Mouse (Mus musculus) MEL (cell line): ENCODE measurements around the gene Tmem144. TPM values are rescaled to one million over a fixed set of nuclear protein-coding genes. Genes with fewer than 3 reads are reported as not detected.
A peak's percentile ranks its signal among the peaks of the same experiment; 100 is the strongest.

ENCODE experiments used
- DNase-seq: peaks from one replicate; pipeline ENCODE4 v3.0.0; 2011; ENCODE audit warnings: low read depth, low spot score
- H3K27ac ChIP-seq: 2 replicates; pipeline ENCODE4 v1.5.1; 2012; ENCODE audit warnings: low read depth, mild to moderate bottlenecking, control low read depth, low read length, moderate library complexity; ENCODE audit not compliant: control insufficient read depth
- H3K27me3 ChIP-seq, 2 experiments: fragments of 150-350 bp in 1 of 2; sonication (generic) in 1 of 2; 2 replicates each; pipeline ENCODE4 v1.6.1; 2012; ENCODE audit warnings: low read length in 2 of 2, mild to moderate bottlenecking in 2 of 2, improper control_type of control experiment in 1 of 2, moderate library complexity in 1 of 2; ENCODE audit not compliant: insufficient read depth in 2 of 2, control insufficient read depth in 1 of 2
- H3K36me3 ChIP-seq, 2 experiments: 2 replicates each; pipeline ENCODE4 v1.6.1; 2012 to 2014; ENCODE audit warnings: low read length in 2 of 2, improper control_type of control experiment in 1 of 2, inconsistent platforms in 1 of 2, mild to moderate bottlenecking in 1 of 2; ENCODE audit not compliant: insufficient read depth in 2 of 2, control insufficient read depth in 1 of 2
- H3K4me1 ChIP-seq, 2 experiments: fragments of 150-350 bp in 1 of 2; sonication (generic) in 1 of 2; 2 replicates each; pipeline ENCODE4 v1.6.1; 2012; ENCODE audit warnings: low read length in 2 of 2, improper control_type of control experiment in 1 of 2, mild to moderate bottlenecking in 1 of 2; ENCODE audit not compliant: insufficient read depth in 2 of 2, control insufficient read depth in 1 of 2
- H3K4me3 ChIP-seq, 2 experiments: fragments of 150-350 bp in 1 of 2; sonication (generic) in 1 of 2; 2 replicates each; pipeline ENCODE4 v1.5.1; 2012; ENCODE audit warnings: low read depth in 2 of 2, low read length in 2 of 2, mild to moderate bottlenecking in 2 of 2, moderate library complexity in 2 of 2, control low read depth in 1 of 2, improper control_type of control experiment in 1 of 2; ENCODE audit not compliant: control insufficient read depth in 1 of 2, insufficient read depth in 1 of 2
- H3K79me2 ChIP-seq: 2 replicates; pipeline ENCODE4 v1.6.1; 2012; ENCODE audit warnings: mild to moderate bottlenecking, low read length, moderate library complexity; ENCODE audit not compliant: control insufficient read depth, poor library complexity, insufficient read depth
- H3K9ac ChIP-seq: 2 replicates; pipeline ENCODE4 v1.6.1; 2012; ENCODE audit warnings: low read depth, mild to moderate bottlenecking, control low read depth, low read length, moderate library complexity; ENCODE audit not compliant: control insufficient read depth, poor library complexity, severe bottlenecking
- H3K9me3 ChIP-seq: fragments of 150-350 bp; sonication (generic); replicated peaks from 2 replicates; pipeline ENCODE4 v1.6.1; 2012; ENCODE audit warnings: mild to moderate bottlenecking, low read length, improper control_type of control experiment, moderate library complexity; ENCODE audit not compliant: insufficient read depth
- BHLHE40 ChIP-seq: IDR thresholded peaks from 2 replicates; pipeline ENCODE4 v1.6.1; 2012; ENCODE audit warnings: low read depth, mild to moderate bottlenecking, inconsistent platforms, low read length, improper control_type of control experiment, borderline replicate concordance
- CHD1 ChIP-seq: IDR thresholded peaks from 2 replicates; pipeline ENCODE4 v1.6.1; 2012; ENCODE audit warnings: low read depth, mild to moderate bottlenecking, inconsistent platforms, low read length, improper control_type of control experiment
- E2F4 ChIP-seq: IDR thresholded peaks from 2 replicates; pipeline ENCODE4 v1.6.1; 2011; ENCODE audit warnings: low read depth, low read length, improper control_type of control experiment, borderline replicate concordance
- EP300 ChIP-seq, 2 experiments: IDR thresholded peaks; 2 replicates each; pipeline ENCODE4 v1.6.1; 2011; ENCODE audit warnings: improper control_type of control experiment in 2 of 2, low read length in 2 of 2, low read depth in 1 of 2, mild to moderate bottlenecking in 1 of 2
- ETS1 ChIP-seq: IDR thresholded peaks from 2 replicates; pipeline ENCODE4 v1.6.1; 2012; ENCODE audit warnings: low read depth, mild to moderate bottlenecking, inconsistent platforms, low read length, improper control_type of control experiment, moderate library complexity
- GABPA ChIP-seq: IDR thresholded peaks from 2 replicates; pipeline ENCODE4 v1.6.1; 2012; ENCODE audit warnings: low read depth, mild to moderate bottlenecking, inconsistent platforms, low read length, improper control_type of control experiment, moderate library complexity
- GATA1 ChIP-seq: IDR thresholded peaks from 2 replicates; pipeline ENCODE4 v1.6.1; 2011; ENCODE audit warnings: low read depth, low read length, improper control_type of control experiment
- HCFC1 ChIP-seq: IDR thresholded peaks from 2 replicates; pipeline ENCODE4 v1.6.1; 2012; ENCODE audit warnings: low read depth, mild to moderate bottlenecking, inconsistent platforms, low read length, improper control_type of control experiment, moderate library complexity
- JUND ChIP-seq: IDR thresholded peaks from 2 replicates; pipeline ENCODE4 v1.6.1; 2011; ENCODE audit warnings: low read depth, mild to moderate bottlenecking, improper control_type of control experiment, low read length
- MAX ChIP-seq: IDR thresholded peaks from 2 replicates; pipeline ENCODE4 v1.6.1; 2011; ENCODE audit warnings: low read length, improper control_type of control experiment
- MAZ ChIP-seq: IDR thresholded peaks from 2 replicates; pipeline ENCODE4 v1.6.1; 2012; ENCODE audit warnings: low read depth, mild to moderate bottlenecking, inconsistent platforms, low read length, improper control_type of control experiment
- MEF2A ChIP-seq: IDR thresholded peaks from 2 replicates; pipeline ENCODE4 v1.6.1; 2014; ENCODE audit warnings: low read depth, mild to moderate bottlenecking, inconsistent platforms, low read length, improper control_type of control experiment; ENCODE audit not compliant: poor library complexity, insufficient replicate concordance, severe bottlenecking; ENCODE audit errors: extremely low read depth
- MYB ChIP-seq: IDR thresholded peaks from 2 replicates; pipeline ENCODE4 v1.6.1; 2011; ENCODE audit warnings: mild to moderate bottlenecking, low read depth, low read length, improper control_type of control experiment
- MYC ChIP-seq: IDR thresholded peaks from 2 replicates; pipeline ENCODE4 v1.6.1; 2011; ENCODE audit warnings: low read depth, mild to moderate bottlenecking, low read length, improper control_type of control experiment, moderate library complexity
- NRF1 ChIP-seq: IDR thresholded peaks from 2 replicates; pipeline ENCODE4 v1.6.1; 2014; ENCODE audit warnings: low read depth, mild to moderate bottlenecking, inconsistent platforms, low read length, improper control_type of control experiment, moderate library complexity; ENCODE audit not compliant: poor library complexity, insufficient read depth, severe bottlenecking
- POLR2A ChIP-seq, 2 experiments: IDR thresholded peaks; 2 replicates each; pipeline ENCODE4 v1.6.1; 2011 to 2012; ENCODE audit warnings: low read length in 2 of 2, mild to moderate bottlenecking in 2 of 2, control low read depth in 1 of 2, improper control_type of control experiment in 1 of 2, low read depth in 1 of 2, moderate library complexity in 1 of 2; ENCODE audit not compliant: control insufficient read depth in 1 of 2, insufficient read depth in 1 of 2, poor library complexity in 1 of 2
- POLR2AphosphoS2 ChIP-seq: IDR thresholded peaks from 2 replicates; pipeline ENCODE4 v1.6.1; 2011; ENCODE audit warnings: low read length, improper control_type of control experiment
- RAD21 ChIP-seq: IDR thresholded peaks from 2 replicates; pipeline ENCODE4 v1.6.1; 2011; ENCODE audit warnings: mild to moderate bottlenecking, low read depth, low read length, improper control_type of control experiment
- RCOR1 ChIP-seq: IDR thresholded peaks from 2 replicates; pipeline ENCODE4 v1.6.1; 2012; ENCODE audit warnings: low read depth, mild to moderate bottlenecking, inconsistent platforms, low read length, improper control_type of control experiment
- TBP ChIP-seq: IDR thresholded peaks from 2 replicates; pipeline ENCODE4 v1.8.0; 2011; ENCODE audit warnings: low read depth, low read length, improper control_type of control experiment
- TCF12 ChIP-seq: IDR thresholded peaks from 2 replicates; pipeline ENCODE4 v1.6.1; 2014; ENCODE audit warnings: low read depth, mild to moderate bottlenecking, inconsistent platforms, low read length, improper control_type of control experiment, moderate library complexity
- USF1 ChIP-seq: IDR thresholded peaks from 2 replicates; pipeline ENCODE4 v1.6.1; 2014; ENCODE audit warnings: low read depth, mild to moderate bottlenecking, inconsistent platforms, low read length, improper control_type of control experiment, moderate library complexity
- ZKSCAN1 ChIP-seq: IDR thresholded peaks from 2 replicates; pipeline ENCODE4 v1.6.1; 2012; ENCODE audit warnings: low read depth, mild to moderate bottlenecking, inconsistent platforms, low read length, improper control_type of control experiment, moderate library complexity
- ZMIZ1 ChIP-seq: IDR thresholded peaks from 2 replicates; pipeline ENCODE4 v1.6.1; 2012; ENCODE audit warnings: low read depth, mild to moderate bottlenecking, inconsistent platforms, low read length, improper control_type of control experiment, moderate library complexity
- polyA plus RNA-seq, 2 experiments: library from polyadenylated mRNA; stranded (reverse) in 1 of 2; unstranded in 1 of 2; fragments of >175 nt in 1 of 2; fragments of >200 nt in 1 of 2; gene quantifications; 2 replicates each; pipeline versions ENCODE4 v1.2.1 to v1.2.4; 2012; ENCODE audit warnings: low replicate concordance in 2 of 2, low read depth in 1 of 2; ENCODE audit not compliant: insufficient read length in 2 of 2, insufficient read depth in 1 of 2, missing spikeins in 1 of 2
- total RNA-seq: library from RNA; depleted of rRNA; stranded (reverse); fragments of 300-350 nt; gene quantifications from 2 replicates; pipeline ENCODE4 v1.2.3, GENCODE M21; 2012

The Tmem144 gene
- total and polyA plus RNA-seq, 3 experiments = 0.04 to 0.25 TPM; not detected in 1

DNA sequence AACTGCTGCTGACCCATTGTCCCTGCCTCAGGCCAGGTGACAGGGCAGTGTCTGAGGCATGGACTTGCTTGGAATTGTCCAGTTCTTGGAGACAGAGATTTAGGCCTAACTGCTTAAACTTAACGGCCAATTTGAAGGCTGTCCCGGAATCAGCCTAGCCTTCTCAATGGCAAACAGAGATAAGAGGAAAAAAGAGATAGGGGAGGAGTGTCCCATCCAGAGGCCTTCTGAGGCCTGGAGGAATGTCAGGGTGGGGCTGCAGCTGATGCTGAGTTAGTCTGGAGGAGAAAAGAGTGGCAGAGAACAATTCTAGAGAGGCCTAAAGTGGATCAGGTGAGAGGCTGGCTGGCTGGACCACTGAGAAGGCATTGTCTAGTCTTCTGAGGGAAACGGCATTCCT lies 465 bp downstream of the Tmem144 start:
- Histone ChIP-seq H3K9ac (no peak overlapping the region), H3K36me3 (peaks cover 0 to 22% of the 10 kb centered on the region in 2 experiments; a peak in 2 of 4 replicates), H3K27ac (no peak overlapping the region), H3K4me3 (no peak overlapping the region), H3K4me1 (peaks cover 3 to 39% of the 10 kb centered on the region in 2 experiments), H3K9me3 (no peaks in the 10 kb centered on the region), H3K79me2 (no peaks in the 10 kb centered on the region), H3K27me3 (no peaks in the 10 kb centered on the region)
- TF ChIP-seq MEF2A (no peak), EP300 (IDR thresholded peaks at IDR 0.05; ENCODE audit: low read depth in 1 of 2, low read length in 2 of 2) (peak; percentile 44 to 67; a peak in 3 of 4 replicates), MAZ (no peak), GATA1 (peak; percentile 59), MYB (0 out of 2 replicates have a peak, but pooled peaks have one; percentile 34), TCF12 (peak; percentile 51), RCOR1 (peak; percentile 59), ETS1 (peak; percentile 38; the same call in 1 of the 2 replicates)
- peak; percentile 34 for DNase-seq

DNA sequence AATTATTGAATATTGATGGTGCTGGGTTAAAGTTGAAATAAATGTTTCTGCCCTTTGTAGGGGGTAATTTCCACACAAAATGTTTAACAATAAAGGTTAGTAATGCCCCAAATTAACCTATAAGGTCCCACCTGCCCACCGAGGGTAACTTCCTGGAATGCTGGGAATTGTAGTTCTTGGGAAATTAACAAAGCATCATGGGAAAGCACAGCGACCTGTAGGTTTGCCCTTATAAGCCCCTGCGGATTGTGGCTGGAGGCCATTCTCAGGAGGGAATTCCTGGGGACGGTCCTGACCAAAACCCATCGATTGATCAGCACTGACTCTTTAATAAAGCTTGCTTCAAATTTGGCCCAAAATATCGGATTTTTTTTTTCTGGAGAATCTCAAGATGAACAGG lies 1.9 kb downstream of the Tmem144 start:
- H3K79me2 ChIP-seq = no peaks in the 10 kb centered on the region
- H3K9ac ChIP-seq = no peak overlapping the region
- no peaks in the 10 kb centered on the region for H3K9me3 ChIP-seq
- no peak overlapping the region for H3K27ac ChIP-seq
- H3K4me1 ChIP-seq = peaks cover 6 to 43% of the 10 kb centered on the region in 2 experiments
- TF ChIP-seq ZKSCAN1 = no peak
- TF ChIP-seq HCFC1 = peak; percentile 53; the same call in 1 of the 2 replicates
- peaks cover 0 to 27% of the 10 kb centered on the region in 2 experiments; a peak in 2 of 4 replicates for H3K36me3 ChIP-seq
- H3K27me3 ChIP-seq = no peaks in the 10 kb centered on the region
- H3K4me3 ChIP-seq = no peak overlapping the region
- no peak for DNase-seq

DNA sequence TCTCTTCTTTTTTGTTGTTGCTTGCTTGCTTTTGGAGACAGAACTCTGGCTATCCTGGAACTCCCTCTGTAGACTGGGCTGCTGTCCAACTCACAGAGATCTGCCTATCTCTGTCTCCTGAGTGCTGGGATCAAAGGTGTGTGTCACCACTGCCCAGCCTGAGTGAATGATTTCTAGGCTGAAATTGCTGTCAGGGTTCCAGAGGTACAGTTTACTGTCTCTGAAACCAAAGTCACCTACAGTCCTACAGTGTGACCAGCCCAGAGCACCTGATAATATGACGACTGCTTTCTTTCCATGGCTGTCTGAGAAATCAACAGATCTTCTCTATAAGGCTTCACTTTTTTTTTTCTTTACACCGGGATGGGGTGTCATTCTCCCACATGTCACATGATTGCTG lies 3.0 kb downstream of the Tmem144 start:
- H3K27me3 ChIP-seq = no peaks in the 10 kb centered on the region
- peaks cover 7 to 48% of the 10 kb centered on the region in 2 experiments for H3K4me1 ChIP-seq
- no peaks in the 10 kb centered on the region for H3K79me2 ChIP-seq
- no peak overlapping the region for H3K27ac ChIP-seq
- H3K9me3 ChIP-seq = no peaks in the 10 kb centered on the region
- peak; percentile 52 for DNase-seq
- peaks cover 0 to 36% of the 10 kb centered on the region in 2 experiments; a peak in 2 of 4 replicates for H3K36me3 ChIP-seq
- H3K9ac ChIP-seq = no peak overlapping the region
- no peak overlapping the region for H3K4me3 ChIP-seq
- TF ChIP-seq NRF1 (no peak), GATA1 (no peak), POLR2A (IDR thresholded peaks at IDR 0.05; ENCODE audit: control insufficient read depth in 1 of 2, insufficient read depth in 1 of 2, low read depth in 1 of 2, low read length in 2 of 2, poor library complexity in 1 of 2) (no peak), MAZ (no peak; the same call in 1 of the 2 replicates), POLR2AphosphoS2 (no peak), CHD1 (no peak), MEF2A (no peak), BHLHE40 (no peak), E2F4 (no peak), TCF12 (peak; percentile 44; the same call in 1 of the 2 replicates), MYC (no peak), TBP (no peak), RCOR1 (no peak), RAD21 (no peak), MAX (no peak), JUND (no peak), EP300 (IDR thresholded peaks at IDR 0.05; ENCODE audit: low read depth in 1 of 2, low read length in 2 of 2) (peak; percentile 25 to 64; a peak in 2 of 4 replicates), GABPA (no peak), HCFC1 (no peak), USF1 (no peak), ZMIZ1 (no peak)
